16 mouse cellular contexts compared by ENCODE assay signal in genomic region chr1:138973541-138974224, GRCm38 (mm10). TPM values are rescaled to one million over a fixed set of nuclear protein-coding genes. Genes with fewer than 3 reads are reported as not detected.
DNase-seq lines count a peak whose midpoint lies in the region; ATAC-seq lines count a peak whose summit lies in the region.
"Had no signal": no experiment of that assay in that cellular context is flagged by ENCODE, and none has a peak within 500 bp of the region (broad histone marks: within the 10 kb centered on the region; RNA-seq: fewer than 3 reads in every experiment).

No protein-coding gene starts in this region.

- no peaks in the 10 kb centered on the region for H3K9me3 ChIP-seq in forebrain, embryonic 14.5 days (replicated peaks; ENCODE audit: control insufficient read depth, low read length)
- H3K9me3 ChIP-seq in forebrain, embryonic 13.5 days (replicated peaks): no peaks in the 10 kb centered on the region
- H3K9me3 ChIP-seq: heart, embryonic 12.5 days; hindbrain, embryonic 15.5 days; liver, embryonic 15.5 days had no signal

- peak; percentile 17 for DNase-seq in forebrain, embryonic 14.5 days (ENCODE audit: low spot score)
- DNase-seq in CD4-positive, CD25-positive, alpha-beta regulatory T cell, adult 2 months (ENCODE audit: low read depth, low spot score): peak; percentile 60
- no peak for DNase-seq in kidney, postnatal 36 days
- no peak for DNase-seq in testis, postnatal 10 days (ENCODE audit: low spot score)
- DNase-seq in layer of hippocampus, adult 8-10 months (ENCODE audit: low spot score in 2 of 2): no peak
- DNase-seq: adrenal gland, adult 8-10 months; embryo, embryonic 11 days; gastrocnemius, adult 2 months; kidney, postnatal 25 days had no signal

- peak; percentile 40 for ATAC-seq in forebrain, embryonic 14.5 days
- no peak for ATAC-seq in forebrain, embryonic 13.5 days
- 0 out of 2 replicates have a peak, but pooled peaks have one; percentile 55 for ATAC-seq in erythroid progenitor cell, adult 5-6 weeks (replicated peaks; ENCODE audit: low FRiP score, poor library complexity, severe bottlenecking)
- ATAC-seq in neutrophil, adult 5-6 weeks (ENCODE audit: extremely low read depth, insufficient number of reproducible peaks, low FRiP score, poor library complexity, severe bottlenecking): peak; percentile 72
- ATAC-seq: Patski had no signal

- no peak overlapping the region for H3K4me3 ChIP-seq in forebrain, embryonic 14.5 days (ENCODE audit: low read depth, low read length)
- H3K4me3 ChIP-seq in forebrain, embryonic 13.5 days: no peak overlapping the region
- H3K4me3 ChIP-seq: gastrocnemius, adult 2 months; heart, embryonic 12.5 days; hindbrain, embryonic 15.5 days; liver, embryonic 15.5 days had no signal

- no peaks in the 10 kb centered on the region for H3K27me3 ChIP-seq in forebrain, embryonic 14.5 days (replicated peaks; ENCODE audit: control insufficient read depth, insufficient read depth, low read length)
- no peaks in the 10 kb centered on the region for H3K27me3 ChIP-seq in forebrain, embryonic 13.5 days
- H3K27me3 ChIP-seq: heart, embryonic 12.5 days; hindbrain, embryonic 15.5 days; liver, embryonic 15.5 days; Patski had no signal

- no peak overlapping the region for H3K9ac ChIP-seq in forebrain, embryonic 14.5 days (ENCODE audit: low read length)
- H3K9ac ChIP-seq in forebrain, embryonic 13.5 days: no peak overlapping the region
- H3K9ac ChIP-seq: heart, embryonic 12.5 days; hindbrain, embryonic 15.5 days; liver, embryonic 15.5 days had no signal

- WGBS in forebrain, embryonic 14.5 days: 65% methylated on average over 6 of the region's 6 CpGs
- 85% methylated on average over 6 of the region's 6 CpGs for WGBS in forebrain, embryonic 13.5 days

- no peaks in the 10 kb centered on the region for H3K4me1 ChIP-seq in forebrain, embryonic 14.5 days (ENCODE audit: control insufficient read depth, insufficient read depth, low read length)
- H3K4me1 ChIP-seq in forebrain, embryonic 13.5 days: no peaks in the 10 kb centered on the region
- H3K4me1 ChIP-seq: hindbrain, embryonic 15.5 days had no signal

- H3K36me3 ChIP-seq in forebrain, embryonic 14.5 days (ENCODE audit: control insufficient read depth, insufficient read depth, low read length): 0 out of 2 replicates have a peak, but pooled peaks cover under 1% of the 10 kb centered on the region
- H3K36me3 ChIP-seq in forebrain, embryonic 13.5 days (ENCODE audit: poor library complexity, severe bottlenecking): no peaks in the 10 kb centered on the region
- H3K36me3 ChIP-seq: heart, embryonic 12.5 days; hindbrain, embryonic 15.5 days; liver, embryonic 15.5 days had no signal

- H3K27ac ChIP-seq in forebrain, embryonic 14.5 days (ENCODE audit: low read depth, low read length): no peak overlapping the region
- H3K27ac ChIP-seq in forebrain, embryonic 13.5 days: no peak overlapping the region
- H3K27ac ChIP-seq: gastrocnemius, adult 2 months; hindbrain, embryonic 15.5 days; liver, embryonic 15.5 days had no signal

- no peak overlapping the region for H3K4me2 ChIP-seq in forebrain, embryonic 14.5 days (ENCODE audit: low read length)
- no peak overlapping the region for H3K4me2 ChIP-seq in forebrain, embryonic 13.5 days
- H3K4me2 ChIP-seq: heart, embryonic 12.5 days; hindbrain, embryonic 15.5 days; liver, embryonic 15.5 days had no signal

RNA-seq across cellular contexts. Expression of gene Dennd1b, which starts 10.4 kb away (rescaled TPM):
- 6.1 and 8.4 TPM in 2 replicates for polyA plus RNA-seq in forebrain, embryonic 14.5 days (2014; fragmentation: Nextera tagmentation; extraction: Ambion mirVana)
- 9.4 and 10.4 TPM in 2 replicates for polyA plus RNA-seq in forebrain, embryonic 13.5 days (2015; fragmentation: Nextera tagmentation; extraction: Ambion mirVana)
- 8.6 and 15.1 TPM in 2 replicates for total RNA-seq in erythroid progenitor cell, adult 5-6 weeks (2015; ENCODE audit: low replicate concordance)
- 2.3 and 5.1 TPM in 2 replicates for total RNA-seq in erythroid progenitor cell, adult 5-6 weeks (2017; ENCODE audit: low replicate concordance)
- total RNA-seq in neutrophil, adult 5-6 weeks (2017): 71.1 and 76.1 TPM in 2 replicates
- total RNA-seq in layer of hippocampus, adult 8-10 months (2022): 10 to 100 TPM; 45.2 to 65.3 (median 56.2) TPM

Comparison
In these comparisons a context has a peak if more than half of its experiments do, and no peak if none do; other contexts are left out.
1. DNase-seq: peak in forebrain, embryonic 14.5 days (single experiment) and CD4-positive, CD25-positive, alpha-beta regulatory T cell, adult 2 months (single experiment); none in kidney, postnatal 36 days (0 of 2), testis, postnatal 10 days (single experiment) and layer of hippocampus, adult 8-10 months (0 of 2).